Mouse (Mus musculus) MEL (cell line): ENCODE data around the gene Gm29735.
"Not testable (repeated sequence)": the region's sequence is repeated elsewhere in the genome, so short reads cannot be mapped to it uniquely, and the experiment has no call there.

Experiments
- BHLHE40 ChIP-seq: IDR thresholded peaks from 2 replicates; pipeline ENCODE4 v1.6.1; 2012; ENCODE audit warnings: low read depth, mild to moderate bottlenecking, inconsistent platforms, low read length, improper control_type of control experiment, borderline replicate concordance
- CTCF ChIP-seq, 3 experiments: IDR thresholded peaks in 2 of 3; conservative IDR thresholded peaks in 1 of 3; 2 replicates each; pipeline ENCODE4 v1.5.1; 2011 to 2012; ENCODE audit warnings: low read length in 3 of 3, low read depth in 2 of 3, mild to moderate bottlenecking in 2 of 3, improper control_type of control experiment in 1 of 3, inconsistent platforms in 1 of 3, mixed read lengths in 1 of 3, moderate library complexity in 1 of 3; ENCODE audit not compliant: control insufficient read depth in 1 of 3, insufficient read depth in 1 of 3, poor library complexity in 1 of 3, severe bottlenecking in 1 of 3
- GATA1 ChIP-seq: IDR thresholded peaks from 2 replicates; pipeline ENCODE4 v1.6.1; 2011; ENCODE audit warnings: low read depth, low read length, improper control_type of control experiment
- HCFC1 ChIP-seq: IDR thresholded peaks from 2 replicates; pipeline ENCODE4 v1.6.1; 2012; ENCODE audit warnings: low read depth, mild to moderate bottlenecking, inconsistent platforms, low read length, improper control_type of control experiment, moderate library complexity
- MAZ ChIP-seq: IDR thresholded peaks from 2 replicates; pipeline ENCODE4 v1.6.1; 2012; ENCODE audit warnings: low read depth, mild to moderate bottlenecking, inconsistent platforms, low read length, improper control_type of control experiment
- POLR2A ChIP-seq, 2 experiments: IDR thresholded peaks; 2 replicates each; pipeline ENCODE4 v1.6.1; 2011 to 2012; ENCODE audit warnings: low read length in 2 of 2, mild to moderate bottlenecking in 2 of 2, control low read depth in 1 of 2, improper control_type of control experiment in 1 of 2, low read depth in 1 of 2, moderate library complexity in 1 of 2; ENCODE audit not compliant: control insufficient read depth in 1 of 2, insufficient read depth in 1 of 2, poor library complexity in 1 of 2
- POLR2AphosphoS2 ChIP-seq: IDR thresholded peaks from 2 replicates; pipeline ENCODE4 v1.6.1; 2011; ENCODE audit warnings: low read length, improper control_type of control experiment
- SMC3 ChIP-seq: IDR thresholded peaks from 2 replicates; pipeline ENCODE4 v1.6.1; 2011; ENCODE audit warnings: low read depth, low read length, improper control_type of control experiment
- TCF12 ChIP-seq: IDR thresholded peaks from 2 replicates; pipeline ENCODE4 v1.6.1; 2014; ENCODE audit warnings: low read depth, mild to moderate bottlenecking, inconsistent platforms, low read length, improper control_type of control experiment, moderate library complexity
- USF2 ChIP-seq, 2 experiments: IDR thresholded peaks; 2 replicates each; pipeline ENCODE4 v1.6.1; 2011 to 2012; ENCODE audit warnings: improper control_type of control experiment in 2 of 2, low read length in 2 of 2, borderline replicate concordance in 1 of 2, inconsistent platforms in 1 of 2, low read depth in 1 of 2, mild to moderate bottlenecking in 1 of 2; ENCODE audit not compliant: insufficient read depth in 1 of 2
- ZC3H11A ChIP-seq: IDR thresholded peaks from 2 replicates; pipeline ENCODE4 v1.6.1; 2012; ENCODE audit warnings: low read depth, mild to moderate bottlenecking, inconsistent platforms, low read length, improper control_type of control experiment

GRCm38 (mm10) chr7:142143506-142144010, 13.4 kb downstream of the Gm29735 start:
- not testable (repeated sequence) for TF ChIP-seq CTCF (IDR thresholded peaks at IDR 0.05 in 2 of 3, conservative IDR thresholded peaks at IDR 0.05 in 1 of 3; ENCODE audit: control insufficient read depth in 1 of 3, insufficient read depth in 1 of 3, low read depth in 2 of 3, low read length in 3 of 3, poor library complexity in 1 of 3, severe bottlenecking in 1 of 3); ZC3H11A; MAZ; POLR2A (IDR thresholded peaks at IDR 0.05; ENCODE audit: control insufficient read depth in 1 of 2, insufficient read depth in 1 of 2, low read depth in 1 of 2, low read length in 2 of 2, poor library complexity in 1 of 2); GATA1; HCFC1; TCF12; SMC3; POLR2AphosphoS2; BHLHE40; USF2 (IDR thresholded peaks at IDR 0.05; ENCODE audit: borderline replicate concordance in 1 of 2, insufficient read depth in 1 of 2, low read depth in 1 of 2, low read length in 2 of 2)
